ENCODE assay signal across 26 mouse cellular contexts in genomic region chr3:117729121-117730072, GRCm38 (mm10).
DNase-seq lines count a peak whose midpoint lies in the region; ATAC-seq lines count a peak whose summit lies in the region.
"Had no signal": no experiment of that assay in that cellular context is flagged by ENCODE, and none has a peak within 500 bp of the region (broad histone marks: within the 10 kb centered on the region; RNA-seq: fewer than 3 reads in every experiment).

No protein-coding gene starts in this region.

- ATAC-seq in hindbrain, embryonic 13.5 days (ENCODE audit: low FRiP score): no peak
- ATAC-seq in hindbrain, embryonic 12.5 days (ENCODE audit: low FRiP score): no peak
- ATAC-seq in neural tube, embryonic 13.5 days (ENCODE audit: low read depth): peak; percentile 74; the same call in 1 of the 2 replicates
- ATAC-seq in midbrain, embryonic 15.5 days (replicated peaks): 0 out of 2 replicates have a peak, but pooled peaks have one; percentile 14
- ATAC-seq: intestine, postnatal 0 days had no signal

- no peaks in the 10 kb centered on the region for H3K9me3 ChIP-seq in hindbrain, embryonic 13.5 days
- H3K9me3 ChIP-seq in hindbrain, embryonic 12.5 days (replicated peaks): no peaks in the 10 kb centered on the region
- no peaks in the 10 kb centered on the region for H3K9me3 ChIP-seq in neural tube, embryonic 13.5 days
- H3K9me3 ChIP-seq in midbrain, embryonic 15.5 days: no peaks in the 10 kb centered on the region
- H3K9me3 ChIP-seq: embryonic facial prominence, embryonic 10.5 days; heart, embryonic 12.5 days; hindbrain, embryonic 15.5 days; limb, embryonic 15.5 days had no signal

- H3K4me3 ChIP-seq in hindbrain, embryonic 13.5 days: no peak overlapping the region
- no peak overlapping the region for H3K4me3 ChIP-seq in hindbrain, embryonic 12.5 days
- H3K4me3 ChIP-seq in neural tube, embryonic 13.5 days: no peak overlapping the region
- no peak overlapping the region for H3K4me3 ChIP-seq in midbrain, embryonic 15.5 days
- H3K4me3 ChIP-seq: embryonic facial prominence, embryonic 10.5 days; heart, embryonic 12.5 days; hindbrain, embryonic 15.5 days; limb, embryonic 15.5 days; megakaryocyte, embryonic 14.5 days had no signal

- no peaks in the 10 kb centered on the region for H3K36me3 ChIP-seq in hindbrain, embryonic 13.5 days
- H3K36me3 ChIP-seq in hindbrain, embryonic 12.5 days: no peaks in the 10 kb centered on the region
- H3K36me3 ChIP-seq in neural tube, embryonic 13.5 days: no peaks in the 10 kb centered on the region
- H3K36me3 ChIP-seq in midbrain, embryonic 15.5 days (replicated peaks): no peaks in the 10 kb centered on the region
- H3K36me3 ChIP-seq: embryonic facial prominence, embryonic 10.5 days; G1E; heart, embryonic 12.5 days; hindbrain, embryonic 15.5 days; limb, embryonic 15.5 days had no signal

- 0 out of 2 replicates have a peak, but pooled peaks cover 7% of the 10 kb centered on the region for H3K4me1 ChIP-seq in hindbrain, embryonic 13.5 days (replicated peaks)
- no peaks in the 10 kb centered on the region for H3K4me1 ChIP-seq in hindbrain, embryonic 12.5 days
- H3K4me1 ChIP-seq in neural tube, embryonic 13.5 days (replicated peaks): peaks cover 12% of the 10 kb centered on the region; the same call in 1 of the 2 replicates
- no peaks in the 10 kb centered on the region for H3K4me1 ChIP-seq in midbrain, embryonic 15.5 days
- H3K4me1 ChIP-seq: embryonic facial prominence, embryonic 10.5 days; heart, embryonic 12.5 days; limb, embryonic 15.5 days; megakaryocyte, embryonic 14.5 days had no signal

- H3K4me2 ChIP-seq in hindbrain, embryonic 13.5 days: no peak overlapping the region
- no peak overlapping the region for H3K4me2 ChIP-seq in hindbrain, embryonic 12.5 days (replicated peaks)
- H3K4me2 ChIP-seq in neural tube, embryonic 13.5 days: no peak overlapping the region
- no peak overlapping the region for H3K4me2 ChIP-seq in midbrain, embryonic 15.5 days
- H3K4me2 ChIP-seq: heart, embryonic 12.5 days; hindbrain, embryonic 15.5 days; limb, embryonic 15.5 days; lung, embryonic 14.5 days had no signal

- H3K9ac ChIP-seq in hindbrain, embryonic 13.5 days: no peak overlapping the region
- no peak overlapping the region for H3K9ac ChIP-seq in hindbrain, embryonic 12.5 days
- no peak overlapping the region for H3K9ac ChIP-seq in neural tube, embryonic 13.5 days
- H3K9ac ChIP-seq in midbrain, embryonic 15.5 days: no peak overlapping the region
- H3K9ac ChIP-seq: heart, embryonic 12.5 days; hindbrain, embryonic 15.5 days; limb, embryonic 15.5 days; liver, embryonic 14.5 days; lung, embryonic 14.5 days had no signal

- WGBS in hindbrain, embryonic 13.5 days: 52% methylated on average over 9 of the region's 9 CpGs
- WGBS in hindbrain, embryonic 12.5 days: 61% methylated on average over 9 of the region's 9 CpGs
- WGBS in neural tube, embryonic 13.5 days: 38% methylated on average over 9 of the region's 9 CpGs
- 50% methylated on average over 9 of the region's 9 CpGs for WGBS in midbrain, embryonic 15.5 days

- peak overlapping the region; percentile 40; the same call in 1 of the 2 replicates for H3K27ac ChIP-seq in hindbrain, embryonic 13.5 days
- no peak overlapping the region for H3K27ac ChIP-seq in hindbrain, embryonic 12.5 days
- peak overlapping the region; percentile 42; the same call in 1 of the 2 replicates for H3K27ac ChIP-seq in neural tube, embryonic 13.5 days (replicated peaks)
- no peak overlapping the region for H3K27ac ChIP-seq in midbrain, embryonic 15.5 days
- H3K27ac ChIP-seq: embryonic facial prominence, embryonic 10.5 days; hindbrain, embryonic 15.5 days; limb, embryonic 15.5 days; liver, embryonic 14.5 days had no signal

- H3K27me3 ChIP-seq in hindbrain, embryonic 13.5 days: no peaks in the 10 kb centered on the region
- no peaks in the 10 kb centered on the region for H3K27me3 ChIP-seq in hindbrain, embryonic 12.5 days
- H3K27me3 ChIP-seq in neural tube, embryonic 13.5 days: no peaks in the 10 kb centered on the region
- no peaks in the 10 kb centered on the region for H3K27me3 ChIP-seq in midbrain, embryonic 15.5 days (replicated peaks)
- H3K27me3 ChIP-seq: CH12.LX; heart, embryonic 12.5 days; hindbrain, embryonic 15.5 days; limb, embryonic 15.5 days; megakaryocyte, embryonic 14.5 days had no signal

- no peak for DNase-seq in neural tube, embryonic 10.5 days (ENCODE audit: extremely low spot score, low spot score)
- DNase-seq in layer of hippocampus, postnatal 10 days (ENCODE audit: low spot score in 2 of 2): no peak
- DNase-seq in layer of hippocampus, adult 11-12 months (ENCODE audit: low spot score): no peak
- DNase-seq: adrenal gland, adult 8-10 months; B cell, adult 2 months; cerebellum, adult 9-10 months; gastrocnemius, postnatal 14 days; heart, adult 11 months; heart, postnatal 10 days; kidney, postnatal 36 days; lung, embryonic 14.5 days; thymus, adult 18-20 months; thymus, postnatal 36 days had no signal

Comparison
In these comparisons a context has a peak if more than half of its experiments do, and no peak if none do; other contexts are left out.
1. H3K27ac ChIP-seq: peak in hindbrain, embryonic 13.5 days (single experiment) and neural tube, embryonic 13.5 days (single experiment); none in hindbrain, embryonic 12.5 days (single experiment) and midbrain, embryonic 15.5 days (single experiment).
2. ATAC-seq: peak in neural tube, embryonic 13.5 days (single experiment) and midbrain, embryonic 15.5 days (single experiment); none in hindbrain, embryonic 13.5 days (single experiment) and hindbrain, embryonic 12.5 days (single experiment).